Mouse (Mus musculus) v-Abl transformed pro-B cells (cell line): Measurements from ENCODE around the gene Setdb1.

Experiments used
- in situ Hi-C, 2 experiments: fragments of 400-800 bp; cut with MboI; formaldehyde crosslinking; loops; one replicate each; pipeline ENCODE4 v1.15.1; 2025; ENCODE audit not compliant: unreplicated experiment in 2 of 2

The Setdb1 gene

GRCm38 (mm10) chr3:95319701-95320625 lies 37.0 kb downstream of the Setdb1 start:
- in situ Hi-C loops, result no loop called here

DNA sequence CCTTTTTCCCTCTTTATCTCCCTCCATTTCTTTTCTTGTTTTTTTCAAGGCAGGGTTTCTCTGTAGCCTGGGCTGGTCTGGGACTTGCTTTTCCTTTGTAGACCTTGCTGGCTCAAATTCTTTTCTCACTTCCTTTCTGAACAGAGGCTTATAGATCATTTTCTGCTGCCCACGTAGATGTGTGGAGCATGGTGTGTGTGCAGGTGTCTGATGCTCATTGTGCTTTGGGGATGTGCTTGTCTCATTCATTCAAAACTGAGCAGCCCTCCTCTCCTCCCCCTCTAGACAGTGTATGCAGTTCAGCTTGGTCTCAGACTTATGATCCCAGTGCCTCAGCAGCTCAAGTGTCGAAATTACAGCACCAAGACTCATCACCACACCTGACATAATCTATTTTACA lies 37.9 kb downstream of the Setdb1 start:
- in situ Hi-C loops, result no loop called here

DNA sequence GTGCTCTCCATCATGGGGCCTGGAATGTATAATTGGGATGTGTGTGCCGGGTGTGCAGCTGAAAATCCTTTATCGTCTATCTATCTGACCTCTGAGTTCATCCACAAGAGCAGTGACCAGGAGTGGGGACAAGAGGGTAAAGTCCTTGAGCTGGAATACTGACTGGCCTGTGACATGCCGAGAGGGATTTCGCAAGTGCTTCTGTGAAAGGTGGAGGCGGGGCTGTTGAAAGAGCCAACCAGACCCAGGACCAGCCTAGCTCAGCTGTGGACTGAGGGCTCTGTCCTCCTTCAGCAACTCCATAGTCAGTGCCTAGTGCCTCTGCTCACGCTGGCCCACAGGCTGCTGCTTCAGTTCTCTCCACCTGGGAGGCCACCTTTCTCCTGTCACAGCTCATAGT lies 38.5 kb downstream of the Setdb1 start:
- in situ Hi-C loops, result no loop called here

DNA sequence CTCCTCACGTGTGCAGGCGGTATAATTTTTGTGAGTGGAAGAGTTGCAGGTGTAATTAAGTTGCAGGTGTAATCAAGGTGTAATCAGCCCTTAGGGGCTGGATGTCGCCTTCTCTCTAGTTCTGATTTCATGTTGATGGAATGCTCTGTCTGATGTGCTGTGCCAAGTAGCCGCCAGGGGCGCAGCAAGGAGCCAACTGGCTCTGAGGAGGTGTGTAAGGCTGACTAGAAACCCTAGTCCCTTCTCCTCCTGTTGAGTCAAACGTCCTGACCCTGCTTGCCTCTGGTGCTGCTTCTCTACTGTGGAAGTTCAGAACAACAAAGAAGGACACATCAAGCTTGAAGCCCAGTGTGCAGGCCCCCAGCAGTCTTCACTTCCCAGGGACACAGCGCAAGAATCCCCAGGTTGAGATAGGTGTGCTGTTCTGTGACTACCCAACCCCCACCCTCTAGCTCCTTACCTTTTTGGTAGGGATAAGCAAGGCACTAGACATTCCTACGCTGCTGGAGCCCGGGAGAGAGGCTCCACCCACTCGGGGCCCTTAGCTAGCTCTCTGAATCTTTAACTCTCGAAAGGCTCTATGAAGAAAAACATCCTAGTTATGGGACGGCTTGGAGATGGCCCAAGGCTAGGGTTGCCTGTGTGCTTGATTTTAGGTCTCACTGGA lies 39.5 kb downstream of the Setdb1 start:
- in situ Hi-C loops, result no loop called here

- in situ Hi-C loops, result no loop called here
Measured at GRCm38 (mm10) chr3:95315844-95316550, 41.0 kb downstream of the Setdb1 start.

GRCm38 (mm10) chr3:95315094-95315843 lies 41.7 kb downstream of the Setdb1 start:
- in situ Hi-C loops, result no loop called here

DNA sequence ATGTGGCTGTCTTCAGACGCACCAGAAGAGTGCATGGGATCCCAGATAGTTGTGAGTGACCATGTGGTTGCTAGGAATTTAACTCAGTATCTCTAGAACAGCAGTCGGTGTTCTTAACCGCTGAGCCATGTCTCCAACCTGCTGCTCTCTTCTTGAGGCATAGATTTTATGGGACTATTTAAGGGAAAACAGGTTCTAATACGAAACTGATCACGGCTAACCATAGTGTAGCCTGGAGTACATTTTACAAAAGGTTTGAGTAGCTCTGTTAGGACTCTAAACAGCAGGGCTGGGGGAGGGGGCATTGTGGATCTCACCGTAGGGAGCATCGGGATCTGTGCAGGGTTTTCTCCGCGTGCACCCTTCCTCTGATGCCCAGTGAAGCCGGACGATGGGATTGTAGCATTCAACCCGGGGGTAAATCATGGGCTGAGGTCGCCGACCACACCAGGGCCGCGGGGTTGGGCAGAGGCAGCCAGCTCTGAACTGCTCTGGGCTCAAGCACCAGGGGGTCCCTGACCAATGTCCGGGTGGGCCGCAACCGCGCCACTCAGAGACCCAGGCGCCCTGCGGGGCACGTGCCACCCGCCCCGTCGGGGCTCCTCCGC lies 42.4 kb downstream of the Setdb1 start, which contains the start of gene Cers2:
Gene Cers2 (plus strand): TSS at position 306 of the 608 bp plus-strand sequence.
- in situ Hi-C loops, result no loop called here

DNA sequence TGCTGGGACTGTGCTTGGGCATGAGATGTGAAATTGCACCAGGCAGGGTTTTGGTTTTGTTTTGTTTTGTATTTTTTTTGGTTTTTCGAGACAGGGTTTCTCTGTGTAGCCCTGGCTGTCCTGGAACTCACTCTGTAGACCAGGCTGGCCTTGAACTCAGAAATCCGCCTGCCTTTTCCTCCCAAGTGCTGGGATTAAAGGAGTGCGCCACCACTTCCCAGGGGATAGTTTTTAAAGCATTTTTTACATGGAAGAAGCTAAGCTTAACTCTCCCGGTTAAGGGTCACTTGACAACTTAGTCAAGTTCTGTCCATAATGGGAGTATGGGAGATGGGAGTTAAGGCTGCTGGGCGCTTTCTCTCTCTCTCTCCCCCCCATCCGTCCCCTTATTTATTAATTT lies 42.9 kb downstream of the Setdb1 start:
- in situ Hi-C loops, result no loop called here

DNA sequence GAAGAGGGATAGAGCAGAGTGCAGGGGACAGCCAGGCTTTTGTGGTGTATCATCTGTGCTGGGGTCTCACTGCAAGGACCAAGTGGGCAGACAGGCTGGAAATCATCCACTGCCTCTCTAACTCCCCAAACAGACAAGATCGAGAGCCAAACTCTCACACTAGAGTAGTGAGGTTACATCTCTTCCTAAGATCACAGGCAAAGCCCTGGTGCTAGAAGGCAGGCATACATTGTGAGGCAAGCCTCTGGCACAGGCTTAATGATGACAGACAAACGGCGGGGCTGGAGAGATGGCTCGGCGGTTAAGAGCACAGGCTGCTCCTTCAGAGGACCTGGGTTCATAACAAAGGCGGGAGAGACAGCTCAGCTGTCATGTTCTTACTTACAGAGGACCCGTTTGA lies 43.5 kb downstream of the Setdb1 start:
- in situ Hi-C loops, result no loop called here

DNA sequence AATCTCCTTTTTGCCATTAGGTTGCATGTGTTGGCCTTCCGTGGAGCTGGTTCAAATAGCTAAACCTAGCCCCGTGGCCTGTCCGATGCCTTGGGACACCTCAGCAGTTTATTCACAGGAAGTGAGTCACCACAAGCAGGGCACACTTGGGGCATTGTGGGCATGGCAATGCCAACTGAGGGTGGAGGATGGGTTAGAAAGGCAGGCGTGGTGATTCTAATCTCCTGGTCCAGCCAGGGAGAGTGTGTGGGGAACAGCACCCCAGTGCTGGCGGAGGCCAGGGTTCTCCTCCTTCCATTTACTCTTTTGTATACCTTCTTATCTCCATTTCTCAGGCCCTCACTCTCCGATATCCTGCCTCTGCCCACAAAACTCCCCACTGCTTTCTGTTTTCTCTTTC lies 44.4 kb downstream of the Setdb1 start:
- in situ Hi-C loops, result no loop called here

GRCm38 (mm10) chr3:95310968-95311882 lies 45.8 kb downstream of the Setdb1 start:
- in situ Hi-C loops, result no loop called here

GRCm38 (mm10) chr3:95310496-95310895 lies 46.5 kb downstream of the Setdb1 start:
- in situ Hi-C loops, result no loop called here

DNA sequence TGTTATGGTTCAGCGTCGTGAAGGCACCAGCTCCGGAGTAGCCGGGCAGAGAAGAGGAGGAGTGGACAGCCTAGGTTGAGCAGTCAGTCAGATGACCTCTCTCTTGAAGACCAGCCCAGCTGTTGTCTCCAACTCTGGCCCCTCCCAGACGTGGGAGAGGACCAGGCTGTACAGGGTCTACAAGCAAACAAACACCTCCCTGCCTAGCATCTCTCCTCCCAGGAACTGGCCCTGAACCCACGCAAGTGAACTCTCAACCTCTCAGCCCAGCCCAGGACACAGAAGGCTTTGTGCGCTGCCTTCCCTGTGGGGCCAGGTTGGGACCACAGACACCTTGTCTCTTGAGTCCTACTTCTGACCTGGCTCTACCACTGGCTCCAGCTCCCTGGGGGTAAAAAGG lies 49.9 kb downstream of the Setdb1 start, which contains the start of gene Anxa9:
Gene Anxa9 (minus strand): TSS at position 77 of the 400 bp plus-strand sequence.
- in situ Hi-C loops, result no loop called here

GRCm38 (mm10) chr3:95306244-95306643 lies 50.8 kb downstream of the Setdb1 start:
- in situ Hi-C loops, result no loop called here

DNA sequence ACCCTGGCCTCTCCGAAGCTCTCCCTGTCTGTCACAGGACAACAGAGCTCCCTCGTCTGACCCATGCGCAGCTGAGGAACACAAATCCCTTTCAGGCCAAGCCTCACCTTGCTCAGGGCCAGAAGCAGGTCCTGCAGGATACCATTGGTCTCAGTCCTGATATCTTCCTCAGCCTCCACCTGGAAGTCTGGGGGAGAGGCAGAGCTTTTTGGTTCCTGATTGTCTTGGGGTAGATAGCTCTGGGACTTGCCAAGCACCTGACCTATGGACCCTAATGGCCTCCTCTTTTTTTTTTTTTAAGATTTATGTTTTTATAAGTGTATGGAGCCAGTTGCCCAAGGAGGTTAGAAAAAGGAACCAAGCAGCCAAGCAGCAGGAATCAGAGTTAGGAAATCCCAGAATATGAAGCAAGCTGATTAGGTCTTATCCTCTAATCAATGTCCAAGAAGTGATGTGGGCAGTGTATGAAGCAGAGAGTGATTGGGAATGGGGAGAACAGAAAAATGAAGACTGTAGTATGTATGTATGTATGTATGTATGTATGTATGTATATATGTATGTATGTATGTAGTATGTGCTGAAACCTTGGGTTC lies 55.7 kb downstream of the Setdb1 start:
- in situ Hi-C loops, result no loop called here

DNA sequence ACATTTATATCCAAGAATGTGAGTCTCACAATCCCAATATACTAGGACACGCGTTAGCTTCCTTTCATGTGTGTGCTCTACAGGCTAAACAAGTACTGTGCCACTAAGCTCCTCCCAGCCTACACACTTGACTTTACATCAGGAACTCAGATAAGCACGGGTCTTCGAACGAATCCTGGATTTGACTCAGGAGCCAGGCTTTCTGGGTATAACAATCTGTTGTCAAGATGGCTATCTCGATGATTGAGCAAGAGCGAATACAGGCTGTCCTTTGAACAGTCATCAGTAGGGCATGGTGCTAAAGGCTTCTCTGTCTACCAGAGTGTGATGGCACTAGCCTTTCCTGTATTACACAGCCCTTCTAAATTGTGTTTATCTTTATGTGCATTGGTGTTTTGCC lies 59.0 kb downstream of the Setdb1 start:
- in situ Hi-C loops, result no loop called here

GRCm38 (mm10) chr3:95296103-95296469 lies 60.9 kb downstream of the Setdb1 start:
- in situ Hi-C loops, result no loop called here

DNA sequence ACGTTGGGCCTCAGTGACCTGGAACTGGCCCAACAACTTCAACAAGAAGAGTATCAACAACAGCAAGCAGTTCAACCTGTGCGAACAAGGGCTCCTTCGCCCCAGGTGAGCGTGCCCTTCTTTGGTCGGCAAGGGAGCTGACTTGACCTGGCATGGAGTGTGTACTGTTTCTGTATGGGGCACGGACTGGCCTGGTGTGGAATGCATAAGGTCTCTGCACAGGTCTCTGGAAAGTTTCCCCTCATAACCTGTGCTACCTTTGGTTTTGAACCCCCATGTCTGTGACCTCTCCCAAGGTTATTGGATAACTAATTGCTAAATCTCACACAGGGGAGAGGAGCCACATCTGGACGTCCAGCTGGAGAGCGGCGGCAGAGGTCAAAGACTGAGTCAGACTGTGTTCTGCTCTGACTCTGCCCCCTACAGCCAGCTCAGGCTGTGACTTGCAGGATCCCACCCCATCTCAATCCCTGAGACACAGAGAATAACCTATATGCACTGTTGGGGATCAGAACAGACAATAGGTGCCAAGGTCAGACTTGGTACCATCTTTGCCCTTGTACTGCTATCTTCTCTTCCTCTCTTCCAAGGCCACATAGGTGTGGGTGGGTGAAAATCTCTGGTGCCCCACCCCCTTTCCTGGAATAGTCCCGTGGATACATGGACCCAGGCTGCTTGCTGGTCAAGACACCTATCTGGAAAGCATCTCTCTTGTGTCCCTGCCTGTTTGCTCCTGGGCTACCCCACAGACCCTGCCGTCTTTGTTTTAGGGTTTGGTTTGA lies 61.5 kb downstream of the Setdb1 start:
- in situ Hi-C loops, result no loop called here
